Mouse (Mus musculus) granulocyte monocyte progenitor cell, adult 5-6 weeks (primary cell): ENCODE results near the gene Rps21. TPM values are rescaled to one million over a fixed set of nuclear protein-coding genes. Genes with fewer than 3 reads are reported as not detected.

ENCODE experiments used
- total RNA-seq, 2 experiments: library from RNA; stranded (forward) in 1 of 2; stranded (reverse) in 1 of 2; fragments of 200-712, 200-1000 nt in 1 of 2; fragments of >200 nt in 1 of 2; fragmentation: Nextera tagmentation in 1 of 2; gene quantifications; 2 replicates each; pipeline ENCODE4 v1.2.3; 2014 to 2017

Rps21 gene
- total RNA-seq, 2 experiments from 2014 or later: 1,093 to 3,456 TPM

Other genes starting within 250 kb of the Rps21 start
- 11.6 and 17.2 TPM in 2 replicates for gene Lsm14b, start 232.4 kb upstream of the Rps21 start, total RNA-seq (2014; fragmentation: Nextera tagmentation)
- gene Lsm14b, start 232.4 kb upstream of the Rps21 start, total RNA-seq (2017): 20.2 and 22.3 TPM in 2 replicates
- gene Psma7, start 214.9 kb upstream of the Rps21 start, total RNA-seq (2014; fragmentation: Nextera tagmentation): 385 and 398 TPM in 2 replicates
- 503 and 523 TPM in 2 replicates for gene Psma7, start 214.9 kb upstream of the Rps21 start, total RNA-seq (2017)
- 3.2 and 7.7 TPM in 2 replicates for gene Ss18l1, start 214.9 kb upstream of the Rps21 start, total RNA-seq (2014; fragmentation: Nextera tagmentation)
- gene Ss18l1, start 214.9 kb upstream of the Rps21 start, total RNA-seq (2017): 2.4 and 3.6 TPM in 2 replicates
- 15.8 and 17.7 TPM in 2 replicates for gene Mtg2, start 186.8 kb upstream of the Rps21 start, total RNA-seq (2014; fragmentation: Nextera tagmentation)
- gene Mtg2, start 186.8 kb upstream of the Rps21 start, total RNA-seq (2017): 13.1 and 19.1 TPM in 2 replicates
- not detected in 2 replicates for gene Hrh3, start 152.9 kb upstream of the Rps21 start, total RNA-seq (2014; fragmentation: Nextera tagmentation)
- gene Hrh3, start 152.9 kb upstream of the Rps21 start, total RNA-seq (2017): not detected in 2 replicates
- gene Osbpl2, start 138.1 kb upstream of the Rps21 start, total RNA-seq (2014; fragmentation: Nextera tagmentation): 35.1 and 35.9 TPM in 2 replicates
- 27.3 and 32.2 TPM in 2 replicates for gene Osbpl2, start 138.1 kb upstream of the Rps21 start, total RNA-seq (2017)
- 101 and 102 TPM in 2 replicates for gene Adrm1, start 85.9 kb upstream of the Rps21 start, total RNA-seq (2014; fragmentation: Nextera tagmentation)
- gene Adrm1, start 85.9 kb upstream of the Rps21 start, total RNA-seq (2017): 48.5 and 74.2 TPM in 2 replicates
- 0.06 TPM in 1 of 2 replicates, not detected in the other for gene Lama5, start 31.5 kb upstream of the Rps21 start, total RNA-seq (2014; fragmentation: Nextera tagmentation)
- 0.05 TPM in 1 of 2 replicates, not detected in the other for gene Lama5, start 31.5 kb upstream of the Rps21 start, total RNA-seq (2017)
- gene Cables2, start 16.1 kb downstream of the Rps21 start, total RNA-seq (2014; fragmentation: Nextera tagmentation): 13.3 and 25.8 TPM in 2 replicates
- 7.4 and 15.0 TPM in 2 replicates for gene Cables2, start 16.1 kb downstream of the Rps21 start, total RNA-seq (2017)
- gene Rbbp8nl, start 32.5 kb downstream of the Rps21 start, total RNA-seq (2014; fragmentation: Nextera tagmentation): not detected in 2 replicates
- not detected in 2 replicates for gene Rbbp8nl, start 32.5 kb downstream of the Rps21 start, total RNA-seq (2017)
- not detected in 2 replicates for gene Gata5, start 77.3 kb downstream of the Rps21 start, total RNA-seq (2014; fragmentation: Nextera tagmentation)
- gene Gata5, start 77.3 kb downstream of the Rps21 start, total RNA-seq (2017): not detected in 2 replicates
- gene Slco4a1, start 198.9 kb downstream of the Rps21 start, total RNA-seq (2014; fragmentation: Nextera tagmentation): 31.8 and 41.5 TPM in 2 replicates
- 9.2 and 10.8 TPM in 2 replicates for gene Slco4a1, start 198.9 kb downstream of the Rps21 start, total RNA-seq (2017)
- gene Ntsr1, start 242.6 kb downstream of the Rps21 start, total RNA-seq (2014; fragmentation: Nextera tagmentation): not detected in 2 replicates
- gene Ntsr1, start 242.6 kb downstream of the Rps21 start, total RNA-seq (2017): not detected in 2 replicates